Mouse (Mus musculus) liver, embryonic 12.5 days (tissue): ENCODE results near the gene Ddx54. TPM values are rescaled to one million over a fixed set of nuclear protein-coding genes. Genes with fewer than 3 reads are reported as not detected.
A peak's percentile ranks its signal among the peaks of the same experiment; 100 is the strongest.

Source experiments
- ATAC-seq: fragments of 200-750 bp; cut with Nextera tagmentation; 2 replicates; pipeline ENCODE4 v1.8.0; 2017; ENCODE audit warnings: moderate number of reproducible peaks, mild to moderate bottlenecking, moderate library complexity
- H3K27ac ChIP-seq: fragments of 300-500 bp; sonication (generic); 2 replicates; pipeline ENCODE4 v1.5.1; 2016; ENCODE audit warnings: mild to moderate bottlenecking
- H3K27me3 ChIP-seq: fragments of 300-500 bp; sonication (generic); replicated peaks from 2 replicates; pipeline ENCODE4 v1.6.1; 2016; ENCODE audit warnings: mild to moderate bottlenecking, moderate library complexity
- H3K36me3 ChIP-seq: fragments of 300-500 bp; sonication (generic); 2 replicates; pipeline ENCODE4 v1.6.1; 2016; ENCODE audit warnings: mild to moderate bottlenecking, moderate library complexity
- H3K4me1 ChIP-seq: fragments of 300-500 bp; sonication (generic); 2 replicates; pipeline ENCODE4 v1.6.1; 2016
- H3K4me2 ChIP-seq: fragments of 300-500 bp; sonication (generic); 2 replicates; pipeline ENCODE4 v1.6.1; 2016; ENCODE audit warnings: mild to moderate bottlenecking, moderate library complexity
- H3K4me3 ChIP-seq: fragments of 300-500 bp; sonication (generic); 2 replicates; pipeline ENCODE4 v1.5.1; 2016; ENCODE audit warnings: mild to moderate bottlenecking, moderate library complexity
- H3K9ac ChIP-seq: fragments of 300-500 bp; sonication (generic); 2 replicates; pipeline ENCODE4 v1.6.1; 2016; ENCODE audit warnings: mild to moderate bottlenecking, moderate library complexity
- H3K9me3 ChIP-seq: fragments of 300-500 bp; sonication (generic); replicated peaks from 2 replicates; pipeline ENCODE4 v1.6.1; 2016; ENCODE audit warnings: mild to moderate bottlenecking, moderate library complexity
- WGBS: fragments of 180-500 bp; shearing (Covaris S2); methylation state at CpG from one replicate; pipeline ENCODE4 v1.1.7; 2016; ENCODE audit not compliant: insufficient replicate concordance; 5-methylcytosine and 5-hydroxymethylcytosine counted together
- polyA plus RNA-seq: library from polyadenylated mRNA; unstranded; fragments of >200 nt; fragmentation: Nextera tagmentation; extraction: Ambion mirVana; gene quantifications from 2 replicates; pipeline ENCODE4 v1.2.1, GENCODE M21; 2016

The Ddx54 gene
- polyA plus RNA-seq, 1 experiment from 2014 or later: 36.3 TPM

- Histone ChIP-seq H3K27ac (no peak overlapping the region), H3K4me1 (peaks cover 42% of the 10 kb centered on the region), H3K27me3 (no peaks in the 10 kb centered on the region), H3K9ac (peak overlapping the region; percentile 49; the same call in 1 of the 2 replicates), H3K9me3 (no peaks in the 10 kb centered on the region), H3K4me3 (peak overlapping the region; percentile 42; the same call in 1 of the 2 replicates), H3K4me2 (peak overlapping the region; percentile 71), H3K36me3 (peaks cover 15% of the 10 kb centered on the region)
- WGBS: under 1% methylated on average over 6 of the region's 6 CpGs
- peak; percentile 41; the same call in 1 of the 2 replicates for ATAC-seq
Observed at GRCm38 (mm10) chr5:120604839-120605238, 7.7 kb upstream of the Ddx54 start.

GRCm38 (mm10) chr5:120605241-120605661 is 7.3 kb upstream of the Ddx54 start:
- H3K36me3 ChIP-seq: peaks cover 19% of the 10 kb centered on the region
- peak overlapping the region; percentile 49 for H3K9ac ChIP-seq
- no peak overlapping the region for H3K27ac ChIP-seq
- 8% methylated on average over 10 of the region's 10 CpGs for WGBS
- peak overlapping the region; percentile 42 for H3K4me3 ChIP-seq
- H3K4me1 ChIP-seq: peaks cover 37% of the 10 kb centered on the region
- no peaks in the 10 kb centered on the region for H3K9me3 ChIP-seq
- H3K4me2 ChIP-seq: peak overlapping the region; percentile 71
- no peaks in the 10 kb centered on the region for H3K27me3 ChIP-seq
- ATAC-seq: peak; percentile 33; the same call in 1 of the 2 replicates

GRCm38 (mm10) chr5:120605688-120606087 is 6.9 kb upstream of the Ddx54 start:
- ATAC-seq: peak; percentile 63

GRCm38 (mm10) chr5:120606590-120607200 is 5.8 kb upstream of the Ddx54 start:
- H3K9me3 ChIP-seq: no peaks in the 10 kb centered on the region
- WGBS: 60% methylated on average over 25 of the region's 25 CpGs
- no peaks in the 10 kb centered on the region for H3K27me3 ChIP-seq
- H3K36me3 ChIP-seq: peaks cover 24% of the 10 kb centered on the region
- peaks cover 33% of the 10 kb centered on the region for H3K4me1 ChIP-seq
- no peak overlapping the region for H3K9ac ChIP-seq
- H3K27ac ChIP-seq: no peak overlapping the region
- ATAC-seq: no peak
- H3K4me2 ChIP-seq: no peak overlapping the region; the same call in 1 of the 2 replicates
- H3K4me3 ChIP-seq: no peak overlapping the region

More at GRCm38 (mm10) chr5:120605688-120606087, 6.9 kb upstream of the Ddx54 start:
- peak overlapping the region; percentile 42 for H3K4me3 ChIP-seq
- H3K27me3 ChIP-seq: no peaks in the 10 kb centered on the region
- peaks cover 21% of the 10 kb centered on the region for H3K36me3 ChIP-seq
- peak overlapping the region; percentile 71 for H3K4me2 ChIP-seq
- peaks cover 33% of the 10 kb centered on the region for H3K4me1 ChIP-seq
- 1% methylated on average over 8 of the region's 8 CpGs for WGBS
- no peaks in the 10 kb centered on the region for H3K9me3 ChIP-seq
- no peak overlapping the region for H3K9ac ChIP-seq
- no peak overlapping the region for H3K27ac ChIP-seq

- 79% methylated on average over 3 of the region's 3 CpGs for WGBS
- Histone ChIP-seq H3K4me3 (no peak overlapping the region), H3K27me3 (no peaks in the 10 kb centered on the region), H3K36me3 (peaks cover 24% of the 10 kb centered on the region), H3K4me1 (peaks cover 35% of the 10 kb centered on the region), H3K9ac (no peak overlapping the region), H3K27ac (no peak overlapping the region), H3K4me2 (no peak overlapping the region), H3K9me3 (no peaks in the 10 kb centered on the region)
- no peak for ATAC-seq
Observed at GRCm38 (mm10) chr5:120607335-120607734, 5.2 kb upstream of the Ddx54 start.

- Histone ChIP-seq H3K4me3 (no peak overlapping the region), H3K36me3 (peaks cover 24% of the 10 kb centered on the region), H3K9ac (no peak overlapping the region), H3K4me1 (peaks cover 43% of the 10 kb centered on the region), H3K27me3 (no peaks in the 10 kb centered on the region), H3K9me3 (no peaks in the 10 kb centered on the region), H3K27ac (no peak overlapping the region), H3K4me2 (no peak overlapping the region)
- ATAC-seq: no peak
- 85% methylated on average over 16 of the region's 16 CpGs for WGBS
Observed at GRCm38 (mm10) chr5:120609246-120609775, 3.2 kb upstream of the Ddx54 start.

GRCm38 (mm10) chr5:120610906-120611305 is 1.6 kb upstream of the Ddx54 start:
- Histone ChIP-seq H3K4me3 (0 out of 2 replicates have a peak overlapping the region, but pooled peaks have one; percentile 80), H3K9ac (peak overlapping the region; percentile 75; the same call in 1 of the 2 replicates), H3K36me3 (peaks cover 36% of the 10 kb centered on the region), H3K4me2 (peak overlapping the region; percentile 96), H3K27me3 (no peaks in the 10 kb centered on the region), H3K27ac (0 out of 2 replicates have a peak overlapping the region, but pooled peaks have one; percentile 81), H3K4me1 (peaks cover 41% of the 10 kb centered on the region), H3K9me3 (0 out of 2 replicates have a peak, but pooled peaks cover 4% of the 10 kb centered on the region)
- 90% methylated on average over 5 of the region's 5 CpGs for WGBS
- ATAC-seq: no peak

GRCm38 (mm10) chr5:120611416-120611815 is 1.1 kb upstream of the Ddx54 start:
- 61% methylated on average over 8 of the region's 8 CpGs for WGBS
- Histone ChIP-seq H3K4me1 (peaks cover 39% of the 10 kb centered on the region), H3K4me3 (peak overlapping the region; percentile 80), H3K4me2 (peak overlapping the region; percentile 96), H3K27ac (peak overlapping the region; percentile 81), H3K36me3 (peaks cover 41% of the 10 kb centered on the region), H3K27me3 (no peaks in the 10 kb centered on the region), H3K9ac (peak overlapping the region; percentile 75), H3K9me3 (0 out of 2 replicates have a peak, but pooled peaks cover 5% of the 10 kb centered on the region)
- ATAC-seq: no peak

GRCm38 (mm10) chr5:120612822-120613604 is 474 bp downstream of the Ddx54 start:
- Histone ChIP-seq H3K4me3 (peak overlapping the region; percentile 80), H3K4me2 (peak overlapping the region; percentile 96), H3K9ac (peak overlapping the region; percentile 75), H3K36me3 (peaks cover 54% of the 10 kb centered on the region), H3K27ac (peak overlapping the region; percentile 81), H3K4me1 (peaks cover 29% of the 10 kb centered on the region), H3K27me3 (no peaks in the 10 kb centered on the region), H3K9me3 (0 out of 2 replicates have a peak, but pooled peaks cover 5% of the 10 kb centered on the region)
- WGBS: under 1% methylated on average over 69 of the region's 69 CpGs
- ATAC-seq: peak; percentile 89

GRCm38 (mm10) chr5:120615903-120616302 is 3.4 kb downstream of the Ddx54 start:
- peaks cover 64% of the 10 kb centered on the region for H3K36me3 ChIP-seq

GRCm38 (mm10) chr5:120618778-120619177 is 6.2 kb downstream of the Ddx54 start:
- 80% methylated on average over 12 of the region's 12 CpGs for WGBS
- Histone ChIP-seq H3K4me1 (peaks cover 10% of the 10 kb centered on the region), H3K4me2 (no peak overlapping the region), H3K4me3 (no peak overlapping the region), H3K9ac (no peak overlapping the region), H3K9me3 (0 out of 2 replicates have a peak, but pooled peaks cover 5% of the 10 kb centered on the region), H3K27me3 (no peaks in the 10 kb centered on the region), H3K27ac (no peak overlapping the region), H3K36me3 (peaks cover 91% of the 10 kb centered on the region)
- ATAC-seq: no peak

More at GRCm38 (mm10) chr5:120615903-120616302, 3.4 kb downstream of the Ddx54 start:
- no peak overlapping the region for H3K27ac ChIP-seq
- 87% methylated on average over 4 of the region's 4 CpGs for WGBS
- no peak for ATAC-seq
- H3K4me1 ChIP-seq: peaks cover 27% of the 10 kb centered on the region
- H3K4me3 ChIP-seq: no peak overlapping the region
- no peak overlapping the region for H3K4me2 ChIP-seq
- 0 out of 2 replicates have a peak, but pooled peaks cover 5% of the 10 kb centered on the region for H3K9me3 ChIP-seq
- no peaks in the 10 kb centered on the region for H3K27me3 ChIP-seq
- no peak overlapping the region for H3K9ac ChIP-seq
